Mouse (Mus musculus) midbrain, embryonic 11.5 days (tissue): Measurements from ENCODE around the gene 1700001L19Rik. TPM values are rescaled to one million over a fixed set of nuclear protein-coding genes. Genes with fewer than 3 reads are reported as not detected.

ENCODE experiments used
- ATAC-seq: fragments of 200-750 bp; cut with Nextera tagmentation; 2 replicates; pipeline ENCODE4 v1.8.0; 2017; ENCODE audit warnings: moderate TSS enrichment, moderate library complexity; ENCODE audit not compliant: low FRiP score
- DNase-seq: peaks from one replicate; pipeline ENCODE4 v3.0.0; 2015; ENCODE audit warnings: low spot score; ENCODE audit errors: missing footprints
- H3K27ac ChIP-seq: fragments of 300-500 bp; sonication (generic); 2 replicates; pipeline ENCODE4 v1.5.1; 2014; ENCODE audit warnings: low read depth, low read length
- H3K27me3 ChIP-seq: fragments of 300-500 bp; sonication (generic); 2 replicates; pipeline ENCODE4 v1.6.1; 2014; ENCODE audit warnings: mild to moderate bottlenecking, low read length, moderate library complexity, mixed read lengths; ENCODE audit not compliant: control insufficient read depth, insufficient read depth
- H3K36me3 ChIP-seq: fragments of 300-500 bp; sonication (generic); 2 replicates; pipeline ENCODE4 v1.6.1; 2014; ENCODE audit warnings: mild to moderate bottlenecking, low read length, moderate library complexity, mixed read lengths; ENCODE audit not compliant: control insufficient read depth, insufficient read depth
- H3K4me1 ChIP-seq: fragments of 300-500 bp; sonication (generic); 2 replicates; pipeline ENCODE4 v1.6.1; 2014; ENCODE audit warnings: low read length; ENCODE audit not compliant: control insufficient read depth, insufficient read depth
- H3K4me2 ChIP-seq: fragments of 300-500 bp; sonication (generic); 2 replicates; pipeline ENCODE4 v1.6.1; 2014; ENCODE audit warnings: mild to moderate bottlenecking, moderate library complexity
- H3K4me3 ChIP-seq: fragments of 300-500 bp; sonication (generic); 2 replicates; pipeline ENCODE4 v1.5.1; 2014; ENCODE audit warnings: low read depth, low read length
- H3K9ac ChIP-seq: fragments of 300-500 bp; sonication (generic); 2 replicates; pipeline ENCODE4 v1.6.1; 2014; ENCODE audit warnings: low read length
- H3K9me3 ChIP-seq: fragments of 300-500 bp; sonication (generic); 2 replicates; pipeline ENCODE4 v1.6.1; 2016; ENCODE audit warnings: low read length; ENCODE audit not compliant: control insufficient read depth
- WGBS: fragments of 180-500 bp; shearing (Covaris S2); extraction: QIAGEN DNeasy Blood & Tissue Kit; methylation state at CpG from one replicate; pipeline ENCODE4 v1.1.7; 2014; 5-methylcytosine and 5-hydroxymethylcytosine counted together
- polyA plus RNA-seq: library from polyadenylated mRNA; unstranded; fragments of >200 nt; fragmentation: Nextera tagmentation; extraction: Ambion mirVana; gene quantifications from 2 replicates; pipeline ENCODE4 v1.2.1, GENCODE M21; 2014

The 1700001L19Rik gene
- polyA plus RNA-seq, 1 experiment from 2014 or later: 1.3 TPM

DNA sequence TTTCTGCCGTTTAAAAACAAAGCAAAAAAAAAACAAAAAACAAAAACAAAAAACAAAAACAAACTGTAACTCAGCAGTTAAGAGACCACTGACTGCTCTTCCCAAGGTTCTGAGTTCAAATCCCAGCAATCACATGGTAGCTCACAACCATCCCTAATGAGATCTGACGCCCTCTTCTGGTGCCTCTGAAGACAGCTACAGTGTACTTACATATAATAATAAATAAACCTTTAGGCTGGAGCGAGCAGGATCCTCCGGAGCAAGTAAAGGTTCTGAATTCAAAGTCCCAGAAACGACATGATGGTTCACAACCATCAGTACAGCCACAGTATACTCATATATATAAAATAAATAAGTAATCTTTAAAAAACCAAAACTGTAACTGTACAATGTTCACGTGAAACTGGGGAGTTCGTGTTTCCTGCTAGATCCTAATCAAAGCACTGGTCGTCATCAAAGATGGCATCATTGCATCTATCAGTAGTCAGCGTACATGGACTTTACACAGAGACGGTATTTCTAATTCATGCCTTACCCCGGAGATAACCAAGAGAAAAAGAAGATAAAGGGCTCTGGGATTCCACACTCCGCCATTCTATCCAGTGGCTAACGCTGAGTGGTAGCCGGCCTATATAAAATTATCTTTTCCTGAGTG is 16.0 kb upstream of the 1700001L19Rik start:
- Histone ChIP-seq H3K4me1 (peaks cover 4% of the 10 kb centered on the region), H3K9ac (peak overlapping the region; percentile 74), H3K9me3 (no peaks in the 10 kb centered on the region), H3K4me3 (peak overlapping the region; percentile 65), H3K27me3 (no peaks in the 10 kb centered on the region), H3K36me3 (peaks cover 22% of the 10 kb centered on the region), H3K4me2 (peak overlapping the region; percentile 65), H3K27ac (no peak overlapping the region)
- no peak for ATAC-seq
- DNase-seq: no peak
- 29% methylated on average over 14 of the region's 14 CpGs for WGBS

DNA sequence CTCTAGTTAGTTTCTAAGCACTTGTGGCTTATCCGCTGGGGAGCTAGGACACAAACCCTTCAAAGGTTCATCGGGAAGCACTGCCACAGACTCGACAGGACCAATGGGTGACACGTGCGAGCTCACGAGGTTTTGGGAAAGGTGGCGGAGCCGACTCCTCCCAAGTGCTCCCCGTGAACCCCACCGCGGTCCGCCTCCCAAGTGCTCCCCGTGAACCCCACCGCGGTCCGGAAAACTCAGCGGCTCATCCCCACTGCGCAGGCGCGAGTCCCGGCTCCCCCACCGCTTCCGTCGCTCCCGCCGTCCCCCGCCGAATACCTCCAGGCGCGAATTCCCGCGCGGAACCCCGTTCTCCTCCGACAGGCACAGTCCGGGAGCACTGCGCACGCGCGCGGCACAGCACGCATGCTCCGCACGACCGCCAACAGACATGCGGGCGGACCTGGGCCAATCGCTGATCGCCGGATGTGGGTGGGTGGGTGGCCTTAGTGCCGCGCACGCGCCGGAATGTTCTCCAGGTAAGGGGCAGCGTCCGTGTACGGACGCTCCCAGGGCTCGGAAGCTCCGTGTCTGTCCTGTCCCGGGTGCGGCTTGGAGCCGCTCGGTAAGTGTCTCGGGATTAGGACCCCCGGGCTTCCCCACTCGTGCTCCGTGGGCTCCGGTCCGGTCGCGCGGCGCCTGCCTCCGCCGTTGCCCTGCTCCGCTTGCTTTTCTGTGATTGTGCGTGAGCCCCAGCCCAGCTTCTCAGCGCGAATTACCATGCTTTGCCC is 15.3 kb upstream of the 1700001L19Rik start, which contains the start of the genes Mtrr and Fastkd3:
TSS of gene Mtrr (minus strand) at position 403 of the 770 bp plus-strand sequence.
TSS of gene Fastkd3 (plus strand) at position 488 of the 770 bp plus-strand sequence.
- H3K4me2 ChIP-seq: peak within 1 kb of the TSS; percentile 65
- no peaks in the 10 kb centered on the region for H3K27me3 ChIP-seq
- peaks cover 4% of the 10 kb centered on the region for H3K4me1 ChIP-seq
- H3K27ac ChIP-seq: no peak within 1 kb of the TSS
- peaks cover 19% of the 10 kb centered on the region for H3K36me3 ChIP-seq
- H3K9me3 ChIP-seq: no peaks in the 10 kb centered on the region
- WGBS: under 1% methylated on average over 81 of the region's 81 CpGs
- peak within 1 kb of the TSS; percentile 74 for H3K9ac ChIP-seq
- DNase-seq: peak; percentile 99
- peak within 1 kb of the TSS; percentile 65 for H3K4me3 ChIP-seq
- ATAC-seq: peak; percentile 99

DNA sequence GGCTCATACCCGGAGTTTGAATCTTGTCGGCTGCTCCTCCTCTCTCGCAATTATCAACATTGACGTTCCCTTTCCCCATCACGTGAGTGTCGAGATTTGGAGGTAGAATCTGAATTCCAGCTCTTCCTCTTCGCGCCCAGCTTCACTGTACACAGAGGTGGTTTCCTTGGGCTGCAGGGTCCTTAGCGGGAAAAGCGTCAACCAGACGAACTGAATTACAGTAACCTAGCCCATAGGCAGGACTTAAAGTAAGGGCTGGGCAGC is 14.8 kb upstream of the 1700001L19Rik start:
- Histone ChIP-seq H3K36me3 (peaks cover 20% of the 10 kb centered on the region), H3K4me3 (peak overlapping the region; percentile 65), H3K9ac (peak overlapping the region; percentile 74), H3K9me3 (no peaks in the 10 kb centered on the region), H3K27ac (no peak overlapping the region), H3K4me1 (peaks cover 4% of the 10 kb centered on the region), H3K4me2 (peak overlapping the region; percentile 65), H3K27me3 (no peaks in the 10 kb centered on the region)
- 0% methylated on average over 11 of the region's 11 CpGs for WGBS
- ATAC-seq (peak; percentile 15), DNase-seq (no peak)

DNA sequence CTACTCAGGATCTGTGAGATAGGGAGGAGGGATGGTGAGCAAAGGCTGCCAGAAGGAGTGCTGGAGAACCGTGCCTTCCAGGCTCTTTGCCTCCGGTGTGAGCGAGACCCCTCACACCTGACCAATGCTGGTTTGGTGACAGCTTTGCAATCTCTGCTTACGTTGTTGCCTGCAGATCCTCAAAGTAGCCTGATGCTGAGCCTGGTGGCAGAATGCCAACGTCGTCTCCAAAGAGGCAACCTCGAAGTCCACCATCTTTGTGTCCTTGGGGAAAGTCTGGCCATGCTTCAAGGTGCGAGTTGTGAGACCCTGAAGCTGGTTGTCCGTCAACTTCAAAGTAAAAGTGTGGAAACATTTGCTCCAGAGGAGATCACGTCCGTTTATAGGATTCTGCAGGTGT is 13.3 kb upstream of the 1700001L19Rik start:
- H3K27me3 ChIP-seq: no peaks in the 10 kb centered on the region
- H3K4me1 ChIP-seq: peaks cover 4% of the 10 kb centered on the region
- H3K4me2 ChIP-seq: no peak overlapping the region
- H3K36me3 ChIP-seq: peaks cover 21% of the 10 kb centered on the region
- WGBS: 96% methylated on average over 11 of the region's 11 CpGs
- no peak overlapping the region for H3K27ac ChIP-seq
- no peak for ATAC-seq
- H3K4me3 ChIP-seq: no peak overlapping the region
- no peak for DNase-seq
- no peak overlapping the region for H3K9ac ChIP-seq
- no peaks in the 10 kb centered on the region for H3K9me3 ChIP-seq

DNA sequence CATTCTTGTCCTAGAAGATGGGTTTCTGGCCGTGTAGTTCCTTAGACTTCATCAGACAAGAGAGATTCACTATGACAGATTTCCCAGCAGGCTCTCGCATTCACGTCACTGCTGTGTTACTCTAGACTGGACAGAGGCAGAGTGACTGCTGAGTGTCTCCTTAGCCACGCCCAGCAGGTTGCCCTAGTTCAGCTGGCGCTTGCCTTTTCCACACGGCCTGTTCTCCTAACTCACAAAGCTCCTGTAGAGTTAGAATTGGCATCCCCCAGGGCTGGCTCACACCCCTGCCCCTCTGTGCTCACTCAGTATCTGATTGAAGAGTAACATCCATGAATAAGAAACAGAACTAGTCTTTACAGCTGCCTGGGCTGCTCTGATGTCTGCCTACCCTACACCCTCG is 11.8 kb upstream of the 1700001L19Rik start:
- Histone ChIP-seq H3K4me2 (no peak overlapping the region), H3K9ac (no peak overlapping the region), H3K4me3 (no peak overlapping the region), H3K9me3 (no peaks in the 10 kb centered on the region), H3K27ac (no peak overlapping the region), H3K27me3 (no peaks in the 10 kb centered on the region), H3K36me3 (peaks cover 29% of the 10 kb centered on the region), H3K4me1 (peaks cover 4% of the 10 kb centered on the region)
- DNase-seq: no peak
- no peak for ATAC-seq
- 86% methylated on average over 7 of the region's 7 CpGs for WGBS

DNA sequence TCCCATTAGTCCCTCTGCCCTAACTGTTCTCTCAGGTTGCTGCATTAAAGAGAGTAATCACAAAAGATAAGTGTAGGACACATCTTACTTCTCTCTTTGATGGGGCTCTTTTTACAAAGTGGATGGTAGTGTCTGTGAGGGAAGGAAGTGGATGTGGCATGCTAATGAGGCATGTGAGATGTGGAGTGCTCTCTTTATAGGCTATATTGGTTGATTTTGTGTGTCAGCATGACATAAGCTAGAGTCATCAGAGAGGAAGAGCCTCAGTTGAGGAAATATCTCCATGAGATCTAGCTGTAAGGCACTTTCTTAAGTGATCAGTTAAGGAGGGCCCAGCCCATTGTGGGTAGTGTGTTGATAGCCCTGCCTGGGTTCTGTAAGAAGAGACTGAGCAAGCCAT is 8.9 kb upstream of the 1700001L19Rik start:
- ATAC-seq (no peak), DNase-seq (no peak)
- Histone ChIP-seq H3K36me3 (peaks cover 38% of the 10 kb centered on the region), H3K4me1 (no peaks in the 10 kb centered on the region), H3K27ac (no peak overlapping the region), H3K27me3 (no peaks in the 10 kb centered on the region), H3K9ac (no peak overlapping the region), H3K4me3 (no peak overlapping the region), H3K9me3 (no peaks in the 10 kb centered on the region), H3K4me2 (no peak overlapping the region)

DNA sequence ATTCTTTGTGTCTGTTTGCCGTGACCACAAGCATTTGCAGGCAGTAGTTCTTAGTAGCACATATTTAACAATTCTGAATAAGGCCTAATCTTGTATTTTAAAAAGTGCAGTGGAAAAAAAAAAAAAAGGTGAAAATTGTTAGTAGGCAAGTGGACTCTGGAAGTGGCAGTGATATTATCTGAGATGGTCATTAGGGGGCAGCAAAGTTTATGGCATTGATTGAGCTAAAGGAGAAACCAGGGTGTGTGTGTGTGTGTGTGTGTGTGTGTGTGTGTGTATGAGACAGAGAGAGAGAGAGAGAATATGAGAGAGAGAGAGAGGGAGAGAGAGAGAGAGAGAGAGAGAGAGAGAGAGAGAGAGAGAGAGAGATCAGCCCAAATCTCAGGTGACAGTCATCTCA is 3.4 kb upstream of the 1700001L19Rik start:
- Histone ChIP-seq H3K9me3 (no peaks in the 10 kb centered on the region), H3K4me1 (no peaks in the 10 kb centered on the region; the same call in 1 of the 2 replicates), H3K27me3 (no peaks in the 10 kb centered on the region), H3K4me3 (no peak overlapping the region), H3K27ac (no peak overlapping the region), H3K36me3 (peaks cover 17% of the 10 kb centered on the region; the same call in 1 of the 2 replicates), H3K4me2 (no peak overlapping the region), H3K9ac (no peak overlapping the region)
- DNase-seq (no peak), ATAC-seq (no peak)
- 87% methylated on average over 1 of the region's 1 CpGs for WGBS

DNA sequence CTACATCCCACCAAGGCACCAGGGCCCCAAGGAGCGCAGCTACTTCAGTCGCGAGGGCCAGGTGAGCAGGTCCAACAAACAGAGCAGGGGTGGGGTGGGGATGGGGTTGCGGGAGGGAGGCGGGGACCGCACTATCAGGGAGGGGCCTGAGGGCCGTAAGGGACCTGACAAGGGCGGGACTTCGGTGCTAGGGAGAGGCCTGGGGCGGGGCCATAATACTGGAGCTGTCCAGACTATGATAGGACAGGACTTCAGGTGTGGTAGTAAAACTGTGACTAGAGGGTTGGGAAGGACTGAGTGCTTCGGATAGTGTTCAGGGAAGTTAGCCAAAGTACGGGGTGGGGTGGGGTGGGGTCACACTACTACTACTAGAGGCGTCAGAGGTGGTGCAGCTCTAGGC is 446 bp downstream of the 1700001L19Rik start:
- WGBS: 12% methylated on average over 13 of the region's 13 CpGs
- Histone ChIP-seq H3K27me3 (no peaks in the 10 kb centered on the region), H3K4me2 (peak overlapping the region; percentile 39), H3K9ac (no peak overlapping the region), H3K27ac (no peak overlapping the region), H3K36me3 (no peaks in the 10 kb centered on the region), H3K4me1 (no peaks in the 10 kb centered on the region; the same call in 1 of the 2 replicates), H3K4me3 (peak overlapping the region; percentile 9; the same call in 1 of the 2 replicates), H3K9me3 (no peaks in the 10 kb centered on the region)
- no peak for DNase-seq
- peak; percentile 38 for ATAC-seq

DNA sequence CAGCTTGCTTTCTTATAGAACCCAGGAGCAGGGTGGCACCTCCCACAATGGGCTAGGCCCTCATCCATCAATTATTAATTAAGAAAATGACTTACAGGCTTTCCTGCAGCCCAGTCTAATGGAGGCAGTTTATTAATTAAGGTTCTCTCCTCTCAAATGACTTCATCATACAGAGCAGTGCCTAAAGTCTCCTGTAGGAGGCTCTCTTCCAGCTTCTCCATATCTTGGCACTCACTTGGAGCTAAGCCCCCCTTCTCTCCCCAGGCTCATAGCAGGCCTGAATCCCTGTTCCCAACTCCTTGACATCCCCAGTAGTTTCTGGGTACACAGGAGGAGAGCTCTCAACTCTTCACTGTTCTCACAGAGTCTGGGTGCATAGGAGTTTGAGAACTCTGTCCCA is 1.7 kb downstream of the 1700001L19Rik start:
- ATAC-seq: no peak
- Histone ChIP-seq H3K4me1 (no peaks in the 10 kb centered on the region; the same call in 1 of the 2 replicates), H3K27ac (no peak overlapping the region), H3K4me3 (no peak overlapping the region), H3K27me3 (no peaks in the 10 kb centered on the region), H3K9me3 (no peaks in the 10 kb centered on the region), H3K9ac (no peak overlapping the region), H3K36me3 (no peaks in the 10 kb centered on the region), H3K4me2 (no peak overlapping the region)
- DNase-seq: peak; percentile 77
